In genomic region chr11:20882756-20883155, GRCm38 (mm10) we compare ENCODE assay signal across 13 mouse cellular contexts.
"Had no signal": no experiment of that assay in that cellular context is flagged by ENCODE, and none has a peak within 500 bp of the region (broad histone marks: within the 10 kb centered on the region; RNA-seq: fewer than 3 reads in every experiment).

No protein-coding gene starts in this region.

- H3K27me3 ChIP-seq: kidney, embryonic 15.5 days; neural tube, embryonic 12.5 days; stomach, embryonic 15.5 days had no signal

- H3K27ac ChIP-seq: kidney, embryonic 15.5 days; macrophage; neural tube, embryonic 12.5 days; stomach, embryonic 15.5 days had no signal

- H3K9ac ChIP-seq: kidney, embryonic 15.5 days; lung, embryonic 14.5 days; neural tube, embryonic 12.5 days; stomach, embryonic 15.5 days had no signal

- H3K4me1 ChIP-seq: neural tube, embryonic 12.5 days; stomach, embryonic 15.5 days had no signal

- H3K4me3 ChIP-seq: kidney, embryonic 15.5 days; neural tube, embryonic 12.5 days; stomach, embryonic 15.5 days had no signal

- DNase-seq: kidney, adult 2 months; kidney, postnatal 14 days; lung, embryonic 14.5 days; lung, postnatal 10 days; right cerebral cortex, postnatal 14 days; thymus, adult 2 months; thymus, postnatal 25 days had no signal

- H3K9me3 ChIP-seq: kidney, embryonic 15.5 days; neural tube, embryonic 12.5 days; stomach, embryonic 15.5 days had no signal

- H3K4me2 ChIP-seq: kidney, embryonic 15.5 days; liver, embryonic 11.5 days; lung, embryonic 14.5 days; midbrain, embryonic 11.5 days; neural tube, embryonic 12.5 days; stomach, embryonic 15.5 days had no signal

- H3K36me3 ChIP-seq: kidney, embryonic 15.5 days; neural tube, embryonic 12.5 days; stomach, embryonic 15.5 days had no signal
